Mouse (Mus musculus) urinary bladder, postnatal 25 days (tissue): Measurements from ENCODE around the gene Cutc.
A peak's percentile ranks its signal among the peaks of the same experiment; 100 is the strongest.

Experiments used
- DNase-seq: peaks from one replicate; pipeline ENCODE4 v3.0.0; 2022; ENCODE audit warnings: low spot score

The Cutc gene

DNA sequence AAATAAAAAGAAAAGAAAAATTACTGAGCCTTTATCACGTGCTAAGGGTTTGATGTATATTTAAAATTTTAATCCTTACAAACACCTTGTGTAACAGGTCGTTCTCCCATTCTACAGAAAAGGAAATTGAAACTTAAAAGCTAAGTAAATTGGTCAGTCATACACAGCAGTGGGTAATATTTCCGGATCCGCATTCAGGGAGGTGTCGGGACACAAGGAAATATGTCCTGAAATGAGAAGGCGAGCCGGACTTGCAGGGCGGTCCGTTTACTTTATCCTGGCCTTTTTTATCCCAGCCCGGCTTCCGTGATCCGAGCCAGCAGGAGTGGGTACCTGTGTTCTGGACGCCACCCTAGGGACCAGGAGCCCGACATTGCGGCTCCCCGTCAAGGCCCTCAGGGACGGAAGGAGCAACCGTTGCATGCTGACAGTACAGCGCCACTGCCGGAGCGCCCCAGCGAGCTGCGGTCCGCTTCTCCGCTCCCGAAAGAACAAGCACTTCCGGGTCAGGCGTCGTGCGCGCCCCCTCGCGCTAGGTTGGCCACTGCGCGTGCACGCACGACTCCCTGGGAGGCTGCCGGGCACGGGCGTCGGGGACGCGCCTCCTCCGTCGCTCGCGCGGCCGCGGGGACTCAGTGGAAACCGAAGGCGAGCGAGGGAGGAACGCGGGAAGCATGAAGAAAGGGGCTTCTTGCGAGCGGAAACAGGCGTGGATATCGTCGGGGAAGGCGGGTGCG is at the start of gene Cutc, which contains the start of gene Cox15:
Cutc (plus strand) TSS at position 508 of the 737 bp plus-strand sequence.
Cox15 (minus strand) TSS at position 512 of the 737 bp plus-strand sequence.
- DNase-seq, result peak; percentile 98

DNA sequence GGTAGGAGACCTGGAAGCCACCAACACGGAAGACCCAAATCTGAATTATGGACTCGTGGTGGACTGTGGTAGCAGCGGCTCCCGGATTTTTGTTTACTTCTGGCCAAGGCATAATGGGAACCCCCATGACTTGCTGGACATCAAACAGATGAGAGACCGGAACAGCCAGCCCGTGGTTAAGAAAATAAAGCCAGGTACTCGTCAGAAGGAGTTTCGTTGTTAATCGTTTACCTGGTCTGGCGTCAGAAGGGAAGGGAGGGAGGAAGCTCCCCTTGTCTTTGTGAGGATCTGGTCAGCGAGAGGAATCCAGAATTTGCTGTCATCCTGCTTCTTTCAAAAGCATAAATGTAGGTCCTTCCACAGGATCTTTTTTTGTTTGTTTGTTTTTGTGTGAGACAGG is 48.6 kb upstream of the Cutc start:
- no peak for DNase-seq

DNA sequence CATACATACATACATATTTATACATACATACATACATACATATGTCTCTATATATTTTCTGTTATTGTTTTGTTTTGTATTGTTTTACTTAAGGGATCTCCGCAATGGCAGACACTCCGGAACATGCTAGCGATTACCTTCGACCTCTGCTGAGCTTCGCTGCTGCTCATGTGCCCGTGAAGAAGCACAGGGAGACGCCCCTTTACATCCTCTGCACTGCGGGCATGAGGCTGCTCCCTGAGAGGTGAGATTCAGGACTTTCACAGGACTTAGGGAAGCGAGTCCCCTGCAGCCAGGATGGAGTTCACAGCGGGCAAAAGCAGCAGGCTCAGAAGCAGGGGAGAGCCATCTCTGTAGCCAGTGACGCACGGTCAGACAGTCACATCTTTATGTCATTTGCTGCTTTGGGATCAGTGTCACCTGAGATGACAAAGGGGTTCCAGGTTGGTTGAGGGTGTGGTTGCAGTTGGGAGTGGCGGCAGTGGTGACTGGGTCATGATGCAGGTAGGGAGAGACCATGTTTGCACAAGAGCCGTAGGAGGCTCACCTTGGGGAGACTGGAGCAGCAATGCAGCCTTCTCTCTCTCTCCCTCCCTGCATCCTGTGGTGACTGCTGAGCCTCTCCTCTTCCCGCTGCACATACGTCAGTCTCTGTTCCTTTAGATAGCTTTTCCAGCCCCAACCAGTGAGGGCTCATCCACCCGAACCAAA is 47.9 kb upstream of the Cutc start:
- no peak for DNase-seq

DNA sequence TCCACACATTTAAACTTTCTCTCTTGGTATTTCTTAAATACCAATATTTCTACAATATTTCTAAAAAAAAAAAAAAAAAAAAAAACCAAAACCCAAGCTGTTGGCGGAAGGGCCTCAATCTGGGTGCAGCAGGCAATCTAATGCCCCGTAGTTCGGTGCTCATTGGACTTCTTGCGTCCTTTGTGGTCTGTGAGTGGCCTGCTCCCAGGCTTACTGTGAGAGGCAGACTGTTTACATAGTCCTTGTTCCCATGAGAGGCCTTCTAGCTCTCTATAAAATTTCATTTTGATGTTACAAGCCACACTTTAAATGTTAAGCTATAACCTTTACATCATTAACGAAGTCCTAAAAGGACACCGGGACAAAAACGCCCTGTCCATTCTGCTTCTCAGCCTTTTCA is 44.6 kb upstream of the Cutc start:
- DNase-seq, result no peak

DNA sequence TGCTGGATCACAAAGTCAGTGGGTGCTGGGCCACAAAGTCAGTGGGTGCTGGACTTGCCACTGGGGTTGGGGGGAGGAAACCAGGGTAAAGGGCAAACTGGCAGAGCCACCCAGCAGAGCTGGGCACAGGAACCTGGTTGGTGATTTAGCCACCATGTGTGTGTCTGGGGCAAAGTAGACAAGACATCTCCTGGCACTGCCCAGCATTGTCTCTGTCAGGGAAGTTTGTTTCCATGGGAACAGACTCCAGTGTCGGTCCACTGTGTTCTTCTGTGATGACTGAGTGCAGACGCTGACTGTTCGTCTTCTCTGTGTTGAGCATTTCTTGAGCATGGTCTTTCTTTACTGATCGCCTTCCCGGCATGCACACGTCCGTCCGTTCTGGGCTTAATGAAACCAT is 43.5 kb upstream of the Cutc start:
- no peak for DNase-seq

DNA sequence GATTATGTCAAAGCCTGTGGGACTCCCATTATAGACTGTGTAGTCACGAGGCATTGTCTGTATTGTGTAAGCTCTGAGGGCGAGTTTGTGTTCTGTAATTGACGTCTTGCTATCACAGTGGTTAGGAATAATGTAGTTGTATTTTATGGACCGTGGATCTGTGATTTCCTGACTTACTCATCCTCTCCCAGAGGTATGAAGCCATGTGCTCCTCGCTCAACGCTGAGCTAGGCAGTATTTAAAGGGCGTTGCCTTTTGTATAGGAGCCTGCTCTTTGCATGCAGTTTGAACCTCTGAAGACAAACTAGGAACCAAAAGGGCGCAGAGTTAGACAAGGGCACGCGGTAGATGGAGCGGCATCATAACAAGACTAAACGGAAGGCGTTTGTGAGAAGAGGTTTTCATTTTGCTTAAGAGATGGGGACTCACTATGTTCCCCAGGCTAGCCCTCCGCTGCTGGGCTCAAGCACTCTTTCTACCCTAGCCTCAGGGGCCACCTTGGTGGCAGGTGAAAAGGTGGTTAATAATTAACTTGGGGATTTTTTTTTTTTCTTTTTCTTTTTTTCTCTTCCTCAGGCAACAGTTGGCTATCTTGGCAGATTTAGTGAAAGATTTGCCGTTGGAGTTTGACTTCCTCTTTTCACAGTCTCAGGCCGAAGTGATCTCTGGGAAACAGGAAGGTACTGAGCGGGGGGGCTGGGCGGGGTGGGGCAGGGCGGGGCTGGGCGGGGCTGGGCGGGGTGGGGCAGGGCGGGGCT is 41.5 kb upstream of the Cutc start:
- DNase-seq, result no peak

DNA sequence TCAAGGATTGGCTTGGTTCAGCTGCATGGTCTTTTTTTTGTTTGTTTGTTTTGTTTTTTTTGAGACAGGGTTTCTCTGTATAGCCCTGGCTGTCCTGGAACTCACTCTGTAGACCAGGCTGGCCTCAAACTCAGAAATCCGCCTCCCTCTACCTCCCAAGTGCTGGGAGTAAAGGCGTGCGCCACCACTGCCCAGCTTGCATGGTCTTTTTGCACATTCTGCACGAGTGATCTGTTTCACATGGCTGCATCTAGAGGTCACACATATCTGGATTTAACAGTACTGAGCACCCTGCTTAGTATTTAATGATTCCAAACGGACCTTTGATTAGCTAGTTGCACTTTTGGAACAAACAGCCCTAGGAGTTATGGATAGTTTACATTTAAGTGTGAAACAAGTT is 40.8 kb upstream of the Cutc start:
- DNase-seq, result no peak

DNA sequence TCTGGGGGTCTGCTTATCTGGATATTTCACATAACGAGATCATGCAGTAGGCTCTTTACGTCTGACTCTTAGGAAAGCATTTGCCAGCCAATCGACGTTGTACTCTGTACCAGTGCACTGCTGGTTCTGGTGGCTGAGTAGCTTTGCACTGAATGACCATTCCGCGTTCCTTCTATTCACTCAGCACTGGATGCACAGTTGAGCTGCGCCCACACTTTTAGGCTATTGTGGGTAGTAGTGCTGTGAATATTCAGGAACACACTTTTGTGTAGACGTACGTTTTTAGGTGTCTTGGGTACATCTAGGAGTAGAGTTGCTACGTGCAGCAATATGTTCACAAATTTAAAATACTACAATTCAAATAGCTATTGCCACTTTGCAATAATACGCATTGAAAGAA is 32.7 kb upstream of the Cutc start:
- DNase-seq, result no peak

DNA sequence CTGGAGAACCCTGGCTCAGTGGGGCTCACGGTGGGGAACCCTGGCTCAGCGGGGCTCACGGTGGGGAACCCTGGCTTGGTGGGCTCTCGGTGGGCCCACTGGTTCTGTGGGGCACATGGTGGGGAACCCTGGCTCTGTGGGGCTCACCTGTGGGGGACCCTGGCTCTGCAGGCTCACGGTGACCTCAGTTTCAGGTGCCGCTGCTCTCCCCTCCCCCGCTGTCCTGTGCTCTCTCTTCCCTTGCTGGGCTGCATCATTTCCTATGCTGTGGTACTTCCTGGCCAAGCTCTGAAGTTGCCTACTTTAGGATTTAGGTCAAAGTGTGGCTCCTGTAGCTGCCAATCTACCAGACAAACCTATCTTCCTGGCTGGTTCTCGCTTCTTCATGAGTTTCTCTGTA is 29.9 kb upstream of the Cutc start:
- DNase-seq, result no peak

DNA sequence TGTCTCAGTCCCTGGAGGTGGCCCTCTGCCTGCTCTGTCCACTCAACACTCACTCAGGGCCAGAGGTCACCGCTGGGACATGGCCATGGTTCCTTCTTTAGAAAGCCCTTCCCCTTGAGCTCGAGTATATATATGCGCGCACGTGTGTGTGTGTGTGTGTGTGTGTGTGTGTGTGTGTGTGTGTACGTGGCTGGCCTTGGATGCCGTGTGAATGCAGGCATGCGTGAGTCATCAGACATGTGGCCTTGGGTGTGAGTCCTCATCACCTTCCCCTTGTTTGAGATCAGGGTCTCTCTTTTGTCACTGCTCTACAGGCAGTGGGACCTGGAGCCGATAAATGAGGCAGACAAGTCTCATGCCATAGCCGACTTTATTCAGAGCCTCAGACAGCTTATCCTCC is 29.3 kb upstream of the Cutc start:
- DNase-seq, result no peak

DNA sequence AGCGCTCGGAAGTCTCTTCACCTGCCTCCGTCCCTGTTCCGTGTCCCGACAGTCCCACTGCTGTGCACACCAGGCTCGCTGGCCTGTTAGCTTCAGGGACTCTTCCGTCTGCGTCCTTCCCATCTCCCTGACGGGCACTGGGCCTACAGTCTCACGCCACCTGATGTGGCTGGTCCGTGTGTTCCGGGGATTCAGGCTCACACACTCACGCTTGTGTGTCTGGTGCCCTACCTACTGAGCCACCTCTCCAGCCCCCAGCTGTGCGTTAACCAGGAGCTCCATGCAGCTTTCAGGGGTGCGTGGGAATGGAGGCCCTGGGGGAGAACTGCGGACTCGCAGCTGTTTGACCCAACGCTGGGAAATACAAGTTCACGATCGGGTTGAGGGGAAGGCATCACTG is 28.6 kb upstream of the Cutc start:
- no peak for DNase-seq

DNA sequence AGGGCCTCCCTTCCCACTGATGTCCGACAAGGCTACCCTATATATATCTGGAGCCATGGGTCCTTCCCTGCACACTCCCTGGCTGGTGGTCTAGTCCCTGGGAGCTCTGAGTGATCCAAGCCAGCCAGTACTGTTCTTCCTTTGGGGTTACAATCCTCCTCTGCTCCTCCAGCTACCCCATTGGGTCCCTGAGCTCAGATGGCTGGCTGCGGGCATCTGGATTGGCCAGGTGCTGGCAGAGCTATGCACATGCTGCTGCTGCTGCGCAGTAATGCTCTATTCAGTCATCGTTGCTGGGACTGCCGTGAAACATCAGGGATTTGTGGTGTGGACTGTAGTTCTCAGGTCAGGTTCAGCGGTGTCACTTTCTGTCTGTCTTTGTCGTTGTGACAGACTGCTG is 28.0 kb upstream of the Cutc start:
- DNase-seq, result no peak

DNA sequence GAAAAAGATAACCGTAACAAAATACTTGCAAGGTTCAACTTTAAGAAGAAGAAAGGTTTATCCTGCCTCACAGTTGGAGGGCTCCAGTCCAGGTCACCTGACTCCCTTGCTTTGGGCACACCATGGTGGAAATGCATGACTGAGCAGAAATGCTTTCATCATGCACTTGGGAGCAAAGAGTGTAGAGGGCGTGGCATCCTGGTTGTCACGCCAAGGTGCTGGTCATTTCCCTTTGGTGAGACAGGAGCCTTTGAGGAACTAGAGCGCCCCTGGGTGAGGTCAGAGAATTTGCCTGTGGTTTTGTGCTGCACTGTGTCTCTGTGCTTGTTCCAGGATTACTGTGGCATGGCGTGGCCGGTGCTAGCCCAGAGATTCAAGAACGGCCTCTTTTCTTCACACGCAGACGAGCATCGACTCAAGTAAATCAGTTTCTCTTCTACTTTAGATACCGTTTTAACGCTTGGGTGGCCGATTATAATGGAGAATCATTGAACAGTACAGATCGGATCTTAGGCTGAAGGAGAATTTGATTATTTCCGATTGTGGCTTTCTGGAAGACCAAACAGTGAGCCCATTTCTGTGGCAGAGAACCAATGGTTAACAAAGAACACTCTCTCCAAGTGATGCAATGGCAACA is 26.2 kb upstream of the Cutc start:
- DNase-seq, result no peak

DNA sequence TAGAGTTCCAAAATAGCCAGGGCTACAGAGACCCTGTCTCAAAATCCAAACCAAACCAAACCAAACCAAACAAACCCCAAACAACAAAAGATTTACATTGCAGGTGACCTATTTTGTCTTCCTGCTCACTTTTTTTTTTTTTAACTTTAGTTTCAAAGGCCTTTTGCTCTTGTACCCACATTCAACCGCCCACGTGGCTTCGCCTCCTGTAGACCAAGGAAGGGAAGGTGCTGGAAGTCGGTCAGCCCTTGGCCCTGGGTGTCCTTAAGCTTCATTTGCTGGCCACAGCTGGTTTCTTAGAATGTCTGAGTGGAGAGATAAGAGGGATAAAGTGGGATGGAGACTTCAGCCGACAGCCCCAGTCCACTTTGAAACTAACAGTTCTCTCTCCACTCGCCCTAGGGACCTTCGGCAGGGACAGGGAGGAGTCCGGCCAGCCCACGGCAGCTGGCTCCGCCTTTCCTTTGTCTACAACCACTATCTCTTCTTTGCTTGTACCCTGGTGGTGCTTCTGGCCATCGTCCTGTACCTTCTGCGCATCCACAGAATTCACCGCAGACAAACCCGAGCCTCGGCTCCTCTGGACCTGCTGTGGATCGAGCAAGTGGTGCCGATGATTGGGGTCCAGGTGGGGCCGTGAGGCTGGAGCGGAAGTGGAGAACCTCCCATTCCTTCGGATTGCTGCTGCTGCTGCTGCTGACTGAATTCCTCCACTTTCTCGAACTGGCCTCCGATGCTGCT is 23.3 kb upstream of the Cutc start:
- DNase-seq, result no peak

DNA sequence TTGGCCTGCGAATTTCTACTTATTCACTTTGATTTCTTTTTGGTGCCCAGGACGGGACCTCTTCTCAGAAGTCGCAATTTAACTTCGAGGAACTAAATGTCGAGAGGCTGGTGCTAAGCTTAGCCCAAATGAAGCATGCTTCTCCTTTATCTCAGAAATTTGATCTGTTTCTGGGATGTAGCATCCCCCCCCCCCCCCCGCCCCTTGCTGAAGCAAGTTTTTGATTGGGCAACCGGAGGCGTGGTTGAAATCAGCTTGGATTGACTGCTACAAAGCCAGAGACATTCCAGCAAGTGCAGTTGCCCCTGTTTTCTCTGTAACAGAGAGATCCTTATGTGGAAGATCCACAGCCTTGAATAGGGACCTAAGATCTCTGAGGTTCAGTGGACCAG is 22.8 kb upstream of the Cutc start:
- DNase-seq, result no peak

DNA sequence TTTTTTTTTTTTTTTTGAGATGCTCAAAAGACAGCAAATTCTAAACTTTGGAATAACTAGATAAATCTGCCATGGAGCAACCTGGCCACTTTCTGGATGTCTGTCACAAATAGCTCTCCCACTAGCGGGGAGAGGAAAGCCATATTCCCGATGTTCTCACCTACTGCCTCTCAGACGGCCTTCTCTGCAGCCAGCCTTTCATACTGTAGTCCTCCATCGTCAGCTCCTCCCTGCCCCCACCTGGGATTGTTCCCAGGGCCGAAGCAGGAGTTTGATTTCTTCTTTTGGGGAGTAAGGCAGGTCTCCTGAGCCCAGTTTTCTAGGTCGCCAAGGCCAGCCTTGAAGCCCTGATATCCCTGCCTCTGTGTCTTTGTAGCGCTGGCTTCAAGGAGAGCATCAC is 21.6 kb upstream of the Cutc start:
- DNase-seq, result no peak

DNA sequence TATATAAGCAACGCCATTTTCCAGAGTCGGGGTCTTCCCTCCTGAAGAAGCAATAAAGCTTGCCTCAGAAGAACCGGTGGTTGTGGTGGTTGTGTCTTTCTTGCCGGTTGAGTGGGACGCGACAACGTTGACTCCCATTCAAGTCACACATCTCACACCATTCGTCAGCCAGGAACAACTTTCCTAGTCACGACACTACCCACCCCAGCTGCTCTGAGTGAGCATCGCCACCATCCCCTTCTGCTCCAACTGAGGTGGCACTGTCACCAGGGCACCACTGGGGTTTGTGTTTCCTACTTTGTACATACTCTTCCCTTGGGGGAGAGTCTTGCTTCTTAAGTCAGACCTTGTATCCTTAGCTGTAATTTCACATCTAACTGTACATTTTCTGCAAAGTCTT is 14.4 kb upstream of the Cutc start:
- DNase-seq, result no peak

DNA sequence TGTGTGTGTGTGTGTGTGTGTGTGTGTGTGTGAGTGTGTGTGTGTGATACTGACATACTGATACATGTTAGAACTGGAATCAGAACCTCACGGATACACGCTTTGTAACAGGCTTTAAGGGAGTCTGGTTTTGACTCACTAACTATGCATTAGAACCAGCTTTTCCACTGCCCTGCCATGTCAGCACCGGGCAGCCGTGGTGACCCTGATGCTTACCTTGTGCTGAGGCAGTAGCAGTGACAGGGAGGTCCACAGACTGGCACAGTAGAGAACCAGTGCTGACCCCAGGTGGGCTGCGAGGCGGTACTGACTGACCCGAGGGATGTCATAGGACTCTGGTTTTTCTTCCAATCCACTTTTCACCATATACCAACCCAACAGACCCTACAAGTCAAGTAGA is 9.4 kb upstream of the Cutc start:
- no peak for DNase-seq

DNA sequence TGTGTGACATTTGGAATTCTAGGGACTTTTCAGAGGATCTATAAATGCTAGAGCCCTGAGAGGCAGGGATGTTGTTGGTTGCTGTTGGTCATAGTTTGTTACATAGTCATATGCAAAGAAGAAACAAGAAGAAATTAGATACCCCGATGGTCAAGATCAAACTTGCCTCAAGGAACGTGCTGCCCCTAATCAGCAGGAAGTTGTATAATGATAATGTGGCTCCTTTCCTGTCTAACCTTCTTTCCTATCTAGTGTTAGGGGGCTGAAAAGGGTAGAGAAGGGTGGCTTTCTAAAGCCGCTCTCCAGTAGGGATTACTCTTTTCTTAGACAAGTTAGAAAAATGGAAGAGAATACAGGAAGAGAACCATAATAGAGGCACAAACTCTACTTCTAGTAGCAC is 7.1 kb upstream of the Cutc start:
- no peak for DNase-seq

DNA sequence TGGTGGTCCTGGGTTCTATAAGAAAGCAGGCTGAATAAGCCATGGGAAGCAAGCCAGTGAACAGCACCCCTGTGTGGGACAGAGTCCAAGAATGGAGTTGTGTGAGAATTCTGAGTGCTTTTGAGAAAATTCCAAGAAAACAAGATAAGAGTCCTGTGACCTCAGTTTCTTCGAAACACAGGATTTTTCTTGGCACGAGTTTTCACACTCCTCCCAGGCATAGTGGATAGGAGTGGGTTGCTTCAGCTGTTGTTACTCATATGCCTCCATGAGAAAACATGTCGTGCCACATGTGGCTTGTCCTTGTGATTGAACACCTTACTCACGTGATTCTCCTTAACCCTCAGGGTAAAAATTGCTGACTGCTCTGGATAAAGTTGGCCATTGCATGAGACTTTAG is 4.9 kb upstream of the Cutc start:
- DNase-seq, result no peak

DNA sequence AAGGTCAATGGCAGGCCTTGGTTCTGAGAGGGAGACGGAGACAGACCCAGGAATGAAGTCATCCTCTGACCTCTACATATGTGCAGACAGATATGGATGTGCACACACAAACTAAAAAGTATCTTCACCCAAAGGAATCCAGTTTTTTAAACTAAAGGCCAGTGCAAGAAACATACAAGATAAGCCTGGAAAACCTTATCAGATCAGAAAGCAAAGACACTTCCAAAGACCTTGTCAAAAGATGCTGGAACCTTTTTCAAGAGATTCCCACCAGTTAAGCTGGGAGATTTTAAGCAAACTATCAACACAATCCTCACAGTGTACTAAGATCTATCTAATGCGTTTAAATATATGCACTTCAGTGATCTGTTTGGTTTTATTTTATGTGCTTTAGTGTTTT is 2.8 kb upstream of the Cutc start:
- DNase-seq, result no peak
